Mouse (Mus musculus) mouse embryonic stem cell (cell line): ENCODE results near the gene Hectd1.

Experiments
- in situ Hi-C, 2 experiments: fragments of 300-500 bp; cut with MboI; formaldehyde crosslinking; loops; 1 replicate in 1 of 2; 3 replicates in 1 of 2; pipeline ENCODE4 v1.14.3; 2019 to 2020; ENCODE audit warnings: low sequenced_read_pairs in 2 of 2, low pct_unique_long_range_greater_than_20kb in 1 of 2, mixed read lengths in 1 of 2; ENCODE audit not compliant: unreplicated experiment in 1 of 2

Gene Hectd1

GRCm38 (mm10) chr12:51847953-51848680, 18.8 kb upstream of the Hectd1 start:
- in situ Hi-C loops, result no loop called here

GRCm38 (mm10) chr12:51845261-51845660, 15.9 kb upstream of the Hectd1 start:
- in situ Hi-C loops, result no loop called here

- in situ Hi-C loops, result no loop called here
Measured at GRCm38 (mm10) chr12:51844771-51845256, 15.5 kb upstream of the Hectd1 start.

GRCm38 (mm10) chr12:51843576-51844520, 14.5 kb upstream of the Hectd1 start:
- in situ Hi-C loops, result no loop called here

- in situ Hi-C loops, result no loop called here
Measured at GRCm38 (mm10) chr12:51842081-51842864, 12.9 kb upstream of the Hectd1 start.

- in situ Hi-C loops, result no loop called here
Measured at GRCm38 (mm10) chr12:51839856-51840255, 10.5 kb upstream of the Hectd1 start.

- in situ Hi-C loops, result no loop called here
Measured at GRCm38 (mm10) chr12:51835219-51835618, 5.9 kb upstream of the Hectd1 start.

- in situ Hi-C loops, result no loop called here
Measured at GRCm38 (mm10) chr12:51831931-51832330, 2.6 kb upstream of the Hectd1 start.

- in situ Hi-C loops, result no loop called here
Measured at GRCm38 (mm10) chr12:51831296-51831695, 2.0 kb upstream of the Hectd1 start.

GRCm38 (mm10) chr12:51830671-51831070, 1.3 kb upstream of the Hectd1 start:
- in situ Hi-C loops, result no loop called here

GRCm38 (mm10) chr12:51830077-51830402, 704 bp upstream of the Hectd1 start:
- in situ Hi-C loops, result no loop called here

GRCm38 (mm10) chr12:51828716-51829289, 533 bp downstream of the Hectd1 start:
- in situ Hi-C loops, result no loop called here

- in situ Hi-C loops, result no loop called here
Measured at GRCm38 (mm10) chr12:51827958-51828650, 1.2 kb downstream of the Hectd1 start.

- in situ Hi-C loops, result no loop called here
Measured at GRCm38 (mm10) chr12:51825338-51825737, 4.0 kb downstream of the Hectd1 start.

GRCm38 (mm10) chr12:51823311-51823710, 6.0 kb downstream of the Hectd1 start:
- in situ Hi-C loops, result no loop called here

- in situ Hi-C loops, result no loop called here
Measured at GRCm38 (mm10) chr12:51822861-51823260, 6.5 kb downstream of the Hectd1 start.

- in situ Hi-C loops, result no loop called here
Measured at GRCm38 (mm10) chr12:51822236-51822635, 7.1 kb downstream of the Hectd1 start.

- in situ Hi-C loops, result no loop called here
Measured at GRCm38 (mm10) chr12:51821256-51821655, 8.1 kb downstream of the Hectd1 start.
